Mouse (Mus musculus): ENCODE data around the gene Usp33.

Gene Usp33

GRCm38 (mm10) chr3:152339862-152340557 lies 6.3 kb upstream of the Usp33 start, which contains the start of gene Miga1:
Gene Miga1, minus strand, starts transcription at chr3:152340407.
- in situ Hi-C loops (cut with MboI; ENCODE audit: low sequenced_read_pairs) = no loop called here

- in situ Hi-C loops (cut with MboI; ENCODE audit: low sequenced_read_pairs) = no loop called here
Measured at GRCm38 (mm10) chr3:152342961-152343517, 3.2 kb upstream of the Usp33 start.

- in situ Hi-C loops (cut with MboI; ENCODE audit: low sequenced_read_pairs) = no loop called here
Measured at GRCm38 (mm10) chr3:152346633-152347141, 409 bp downstream of the Usp33 start.

- in situ Hi-C loops (cut with MboI; ENCODE audit: low sequenced_read_pairs) = no loop called here
Measured at GRCm38 (mm10) chr3:152347227-152347626, 949 bp downstream of the Usp33 start.

- in situ Hi-C loops (cut with MboI; ENCODE audit: low sequenced_read_pairs) = no loop called here
Measured at GRCm38 (mm10) chr3:152348011-152348830, 1.9 kb downstream of the Usp33 start.

- in situ Hi-C loops (cut with MboI; ENCODE audit: low sequenced_read_pairs) = no loop called here
Measured at GRCm38 (mm10) chr3:152350431-152350830, 4.2 kb downstream of the Usp33 start.

GRCm38 (mm10) chr3:152350966-152351365 lies 4.7 kb downstream of the Usp33 start:
- in situ Hi-C loops (cut with MboI; ENCODE audit: low sequenced_read_pairs) = no loop called here

GRCm38 (mm10) chr3:152352289-152352688 lies 6.0 kb downstream of the Usp33 start:
- in situ Hi-C loops (cut with MboI; ENCODE audit: low sequenced_read_pairs) = no loop called here

GRCm38 (mm10) chr3:152353434-152354177 lies 7.3 kb downstream of the Usp33 start:
- in situ Hi-C loops (cut with MboI; ENCODE audit: low sequenced_read_pairs) = no loop called here

- in situ Hi-C loops (cut with MboI; ENCODE audit: low sequenced_read_pairs) = no loop called here
Measured at GRCm38 (mm10) chr3:152355361-152355760, 9.1 kb downstream of the Usp33 start.

- in situ Hi-C loops (cut with MboI; ENCODE audit: low sequenced_read_pairs) = no loop called here
Measured at GRCm38 (mm10) chr3:152356751-152357150, 10.5 kb downstream of the Usp33 start.

- in situ Hi-C loops (cut with MboI; ENCODE audit: low sequenced_read_pairs) = no loop called here
Measured at GRCm38 (mm10) chr3:152359151-152359550, 12.9 kb downstream of the Usp33 start.

- in situ Hi-C loops (cut with MboI; ENCODE audit: low sequenced_read_pairs) = no loop called here
Measured at GRCm38 (mm10) chr3:152364181-152364580, 17.9 kb downstream of the Usp33 start.

- in situ Hi-C loops (cut with MboI; ENCODE audit: low sequenced_read_pairs) = no loop called here
Measured at GRCm38 (mm10) chr3:152376063-152376462, 29.8 kb downstream of the Usp33 start.

GRCm38 (mm10) chr3:152384106-152384505 lies 37.8 kb downstream of the Usp33 start:
- in situ Hi-C loops (cut with MboI; ENCODE audit: low sequenced_read_pairs) = no loop called here

- in situ Hi-C loops (cut with MboI; ENCODE audit: low sequenced_read_pairs) = no loop called here
Measured at GRCm38 (mm10) chr3:152395350-152396277, 49.3 kb downstream of the Usp33 start, which contains the start of gene Zzz3. Gene Zzz3, plus strand, starts transcription at chr3:152395473.

GRCm38 (mm10) chr3:152396278-152396987 lies 50.2 kb downstream of the Usp33 start:
- in situ Hi-C loops (cut with MboI; ENCODE audit: low sequenced_read_pairs) = no loop called here

- in situ Hi-C loops (cut with MboI; ENCODE audit: low sequenced_read_pairs) = no loop called here
Measured at GRCm38 (mm10) chr3:152396988-152397314, 50.7 kb downstream of the Usp33 start.

GRCm38 (mm10) chr3:152397335-152397940 lies 51.2 kb downstream of the Usp33 start:
- in situ Hi-C loops (cut with MboI; ENCODE audit: low sequenced_read_pairs) = no loop called here

Data from CH12F3 (cell line).